Mouse (Mus musculus): ENCODE measurements around the gene Psmd11.
"Not testable (repeated sequence)": the region's sequence is repeated elsewhere in the genome, so short reads cannot be mapped to it uniquely, and the experiment has no call there.

DNA sequence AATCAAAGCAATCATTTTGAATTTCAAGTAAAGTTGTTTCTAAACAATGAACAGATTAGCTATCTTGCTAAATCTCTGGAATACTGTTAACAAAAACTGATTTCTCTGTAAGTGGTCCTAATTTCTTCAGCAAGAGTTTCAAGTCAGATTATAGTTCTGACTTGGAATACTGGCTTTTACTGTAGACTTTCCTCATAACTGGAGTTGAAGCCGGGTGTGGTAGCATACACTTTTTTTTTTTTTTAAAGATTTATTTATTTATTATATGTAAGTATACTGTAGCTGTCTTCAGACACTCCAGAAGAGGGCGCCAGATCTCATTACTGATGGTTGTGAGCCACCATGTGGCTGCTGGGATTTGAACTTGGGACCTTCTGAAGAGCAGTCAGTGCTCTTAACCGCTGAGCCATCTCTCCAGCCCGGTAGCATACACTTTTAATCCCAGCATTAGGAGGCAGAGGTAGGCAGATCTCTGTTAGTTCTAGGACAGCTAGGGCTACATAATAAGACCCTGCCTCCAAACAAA lies 35.3 kb downstream of the Psmd11 start:
- TF ChIP-seq POLR2A (IDR thresholded peaks at IDR 0.05; ENCODE audit: extremely low read depth, insufficient read depth, low read length); CTCF (IDR thresholded peaks at IDR 0.05; ENCODE audit: low read depth, low read length): not testable (repeated sequence)
